Mouse (Mus musculus) liver, adult 2 months (tissue): ENCODE results near the gene C1d.

Experiments used
- CTCF ChIP-seq: fragments of 200-500 bp; IDR thresholded peaks from 2 replicates; pipeline ENCODE4 v1.5.1; 2011; ENCODE audit warnings: low read depth, low read length, control low read depth
- POLR2A ChIP-seq: fragments of 200-500 bp; IDR thresholded peaks from 2 replicates; pipeline ENCODE4 v1.6.1; 2011; ENCODE audit warnings: low read length, control low read depth; ENCODE audit not compliant: insufficient read depth; ENCODE audit errors: extremely low read depth

GRCm38 (mm10) chr11:17221126-17221525 is 36.3 kb upstream of the C1d start:
- TF ChIP-seq CTCF (no peak), POLR2A (no peak)
